Mouse (Mus musculus): ENCODE data around the gene Surf6. TPM values are rescaled to one million over a fixed set of nuclear protein-coding genes. Genes with fewer than 3 reads are reported as not detected.
"Not testable (repeated sequence)": the region's sequence is repeated elsewhere in the genome, so short reads cannot be mapped to it uniquely, and the experiment has no call there.

The Surf6 gene
- polyA plus RNA-seq, 1 experiment from 2014 or later = 19.1 TPM

DNA sequence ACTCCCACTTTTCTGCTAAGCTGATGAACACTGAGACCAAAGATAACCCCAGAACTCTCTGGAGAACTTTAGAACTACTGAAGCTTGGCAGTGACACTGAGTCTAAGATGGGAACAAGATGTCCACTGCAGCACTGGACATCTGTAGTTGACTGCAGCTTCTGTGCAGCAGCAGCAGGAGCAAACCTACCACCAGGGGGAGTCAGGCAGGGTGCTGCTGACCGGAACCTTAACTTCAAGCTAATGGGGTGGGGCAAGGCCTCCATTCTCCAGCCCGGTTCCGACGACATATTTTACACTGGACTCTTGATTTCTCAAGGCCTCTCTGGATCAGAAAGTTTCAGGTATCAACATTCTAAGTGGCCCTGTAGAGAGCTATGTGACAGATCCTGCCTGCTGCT is 4.4 kb upstream of the Surf6 start:
- H3K4me1 ChIP-seq (ENCODE audit: control insufficient read depth, insufficient read depth, low read length) = peaks cover 20% of the 10 kb centered on the region
- H3K27ac ChIP-seq (ENCODE audit: low read depth, low read length) = no peak overlapping the region
- H3K9me3 ChIP-seq (ENCODE audit: control insufficient read depth, low read length) = no peaks in the 10 kb centered on the region
- no peaks in the 10 kb centered on the region for H3K27me3 ChIP-seq (ENCODE audit: control insufficient read depth, insufficient read depth, low read length)
- 66% methylated on average over 4 of the region's 4 CpGs for WGBS
- no peak overlapping the region for H3K4me2 ChIP-seq (ENCODE audit: low read depth, low read length)
- no peak for ATAC-seq (ENCODE audit: low read depth)
- no peak overlapping the region for H3K4me3 ChIP-seq (ENCODE audit: low read depth, low read length)
- H3K36me3 ChIP-seq (ENCODE audit: control insufficient read depth, insufficient read depth, low read length) = peaks cover 26% of the 10 kb centered on the region
- no peak overlapping the region for H3K9ac ChIP-seq (replicated peaks; ENCODE audit: low read depth, low read length)

DNA sequence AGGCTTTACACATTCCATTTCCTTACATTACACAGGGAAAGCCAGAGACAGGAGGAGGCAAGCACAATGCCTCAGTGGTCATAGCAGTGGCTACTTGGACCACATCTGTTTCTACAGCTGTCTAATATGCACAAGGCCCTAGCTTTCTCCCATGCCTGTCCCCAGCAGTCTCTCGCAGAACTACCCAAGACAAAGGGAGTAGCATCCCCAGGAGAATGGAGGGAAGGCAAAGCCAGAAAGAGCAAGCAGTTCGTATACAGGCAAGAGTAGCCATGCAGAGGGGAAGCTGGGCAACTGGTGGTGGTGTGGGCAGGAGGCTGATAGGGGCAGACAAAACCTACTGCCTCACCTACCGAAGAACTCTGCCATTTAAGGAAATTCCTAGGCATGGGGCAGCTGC is 3.8 kb upstream of the Surf6 start:
- Histone ChIP-seq H3K27me3 (ENCODE audit: control insufficient read depth, insufficient read depth, low read length) (no peaks in the 10 kb centered on the region), H3K4me1 (ENCODE audit: control insufficient read depth, insufficient read depth, low read length) (peaks cover 21% of the 10 kb centered on the region), H3K4me2 (ENCODE audit: low read depth, low read length) (no peak overlapping the region), H3K27ac (ENCODE audit: low read depth, low read length) (no peak overlapping the region), H3K36me3 (ENCODE audit: control insufficient read depth, insufficient read depth, low read length) (peaks cover 22% of the 10 kb centered on the region), H3K4me3 (ENCODE audit: low read depth, low read length) (no peak overlapping the region), H3K9ac (replicated peaks; ENCODE audit: low read depth, low read length) (no peak overlapping the region), H3K9me3 (ENCODE audit: control insufficient read depth, low read length) (no peaks in the 10 kb centered on the region)
- ATAC-seq (ENCODE audit: low read depth) = no peak
- 94% methylated on average over 3 of the region's 3 CpGs for WGBS

DNA sequence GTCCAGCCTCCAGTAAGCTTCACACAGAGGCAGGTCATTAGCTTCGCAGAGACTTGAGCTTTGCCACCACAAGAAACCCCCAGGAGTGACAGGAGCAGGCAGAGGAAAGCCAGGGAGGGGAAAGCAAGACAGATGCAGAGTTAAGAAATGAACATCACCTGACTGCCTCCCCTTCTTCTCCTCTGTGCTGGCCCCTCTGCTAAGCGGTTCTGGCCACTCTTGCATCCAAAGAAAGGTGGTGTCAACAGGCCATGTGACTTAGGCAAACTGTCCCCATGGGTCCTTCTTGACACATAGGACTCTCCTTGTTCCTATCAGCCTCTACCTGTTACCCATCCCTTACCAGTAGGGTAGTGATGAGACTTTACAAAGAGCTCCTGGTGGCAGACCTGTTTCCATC is 3.3 kb upstream of the Surf6 start:
- 100% methylated on average over 2 of the region's 2 CpGs for WGBS
- no peak overlapping the region for H3K4me2 ChIP-seq (ENCODE audit: low read depth, low read length)
- H3K9me3 ChIP-seq (ENCODE audit: control insufficient read depth, low read length) = no peaks in the 10 kb centered on the region
- peaks cover 22% of the 10 kb centered on the region for H3K36me3 ChIP-seq (ENCODE audit: control insufficient read depth, insufficient read depth, low read length)
- no peaks in the 10 kb centered on the region for H3K27me3 ChIP-seq (ENCODE audit: control insufficient read depth, insufficient read depth, low read length)
- no peak for ATAC-seq (ENCODE audit: low read depth)
- no peak overlapping the region for H3K27ac ChIP-seq (ENCODE audit: low read depth, low read length)
- no peak overlapping the region for H3K9ac ChIP-seq (replicated peaks; ENCODE audit: low read depth, low read length)
- H3K4me1 ChIP-seq (ENCODE audit: control insufficient read depth, insufficient read depth, low read length) = peaks cover 22% of the 10 kb centered on the region
- H3K4me3 ChIP-seq (ENCODE audit: low read depth, low read length) = no peak overlapping the region

DNA sequence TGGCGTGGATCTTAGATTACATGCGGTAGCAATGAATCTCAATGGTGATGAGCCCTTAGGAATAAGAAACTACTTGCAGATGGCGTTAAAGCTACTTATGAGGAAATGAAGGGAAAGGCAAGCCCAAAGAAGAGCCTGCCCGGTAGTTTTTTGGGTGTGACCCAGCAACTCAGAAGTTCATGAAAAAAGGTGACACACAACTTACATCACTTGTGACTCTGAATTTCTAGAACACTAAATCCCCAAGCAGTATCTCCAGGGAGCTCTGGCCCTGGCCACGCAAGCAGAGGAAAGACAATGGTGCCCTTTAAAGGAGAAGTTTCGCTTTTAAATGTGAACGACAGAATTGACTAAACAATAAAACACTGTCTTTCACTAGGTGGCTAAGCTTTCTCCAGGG is 632 bp upstream of the Surf6 start:
- Histone ChIP-seq H3K9me3 (ENCODE audit: control insufficient read depth, low read length) (no peaks in the 10 kb centered on the region), H3K9ac (replicated peaks; ENCODE audit: low read depth, low read length) (peak overlapping the region; percentile 78), H3K27ac (ENCODE audit: low read depth, low read length) (peak overlapping the region; percentile 63), H3K4me1 (ENCODE audit: control insufficient read depth, insufficient read depth, low read length) (peaks cover 9% of the 10 kb centered on the region), H3K4me3 (ENCODE audit: low read depth, low read length) (peak overlapping the region; percentile 78), H3K4me2 (ENCODE audit: low read depth, low read length) (peak overlapping the region; percentile 51), H3K36me3 (ENCODE audit: control insufficient read depth, insufficient read depth, low read length) (peaks cover 35% of the 10 kb centered on the region), H3K27me3 (ENCODE audit: control insufficient read depth, insufficient read depth, low read length) (no peaks in the 10 kb centered on the region)
- ATAC-seq (ENCODE audit: low read depth) = no peak
- 10% methylated on average over 7 of the region's 7 CpGs for WGBS

DNA sequence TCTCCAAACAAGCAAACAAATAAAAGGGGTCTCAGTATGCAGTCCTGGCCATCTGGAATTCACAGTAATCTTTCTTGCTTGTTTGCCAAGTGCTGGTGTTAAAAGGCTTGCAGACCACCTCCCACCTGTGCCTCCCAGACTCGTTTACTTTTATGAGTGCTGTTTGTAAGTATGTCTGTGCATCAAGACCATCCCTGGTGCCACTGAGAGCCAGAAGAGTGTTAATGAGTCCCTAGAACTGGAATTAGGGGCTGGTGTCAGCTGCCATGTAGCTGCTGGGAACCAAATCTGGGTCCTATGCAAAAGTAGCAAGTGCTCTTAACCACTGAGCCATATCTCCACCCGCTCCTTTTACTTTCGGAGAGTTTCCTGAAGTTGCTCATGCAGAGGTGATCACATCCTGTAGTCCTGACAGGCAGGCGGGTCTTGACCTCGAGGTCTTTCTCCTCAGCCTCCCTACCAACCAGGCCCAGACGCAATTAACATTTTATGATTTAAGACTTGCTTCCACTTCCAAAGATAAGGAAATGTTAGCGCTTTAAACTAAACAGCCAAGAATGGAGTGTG is 762 bp downstream of the Surf6 start:
- peaks cover 9% of the 10 kb centered on the region for H3K4me1 ChIP-seq (ENCODE audit: control insufficient read depth, insufficient read depth, low read length)
- H3K4me2 ChIP-seq (ENCODE audit: low read depth, low read length) = peak overlapping the region; percentile 51
- H3K27ac ChIP-seq (ENCODE audit: low read depth, low read length) = no peak overlapping the region
- peaks cover 37% of the 10 kb centered on the region for H3K36me3 ChIP-seq (ENCODE audit: control insufficient read depth, insufficient read depth, low read length)
- no peak for ATAC-seq (ENCODE audit: low read depth)
- no peaks in the 10 kb centered on the region for H3K9me3 ChIP-seq (ENCODE audit: control insufficient read depth, low read length)
- H3K9ac ChIP-seq (replicated peaks; ENCODE audit: low read depth, low read length) = peak overlapping the region; percentile 78
- peak overlapping the region; percentile 78 for H3K4me3 ChIP-seq (ENCODE audit: low read depth, low read length)
- H3K27me3 ChIP-seq (ENCODE audit: control insufficient read depth, insufficient read depth, low read length) = no peaks in the 10 kb centered on the region
- WGBS = 12% methylated on average over 7 of the region's 7 CpGs

DNA sequence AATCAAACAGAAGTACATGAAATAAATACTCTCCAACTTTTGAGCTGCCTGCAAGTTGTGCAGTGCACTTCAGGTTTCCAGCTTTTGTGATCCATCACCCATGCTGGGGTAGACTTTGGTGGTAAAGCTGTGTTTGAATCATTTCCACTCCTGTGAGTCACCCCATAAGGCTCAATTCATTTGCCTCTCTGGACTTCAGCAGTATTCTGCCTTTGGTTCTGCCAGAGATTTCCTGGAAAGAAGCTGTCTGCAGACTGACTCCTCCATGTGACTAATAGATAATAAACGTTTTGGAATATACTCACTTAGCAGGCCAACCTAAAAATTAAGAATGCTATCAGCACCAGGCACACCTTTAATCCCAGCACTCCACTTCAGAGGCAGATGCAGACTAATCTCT is 1.9 kb downstream of the Surf6 start:
- Histone ChIP-seq H3K4me2 (ENCODE audit: low read depth, low read length) (no peak overlapping the region), H3K27ac (ENCODE audit: low read depth, low read length) (no peak overlapping the region), H3K4me1 (ENCODE audit: control insufficient read depth, insufficient read depth, low read length) (peaks cover 9% of the 10 kb centered on the region), H3K4me3 (ENCODE audit: low read depth, low read length) (no peak overlapping the region), H3K27me3 (ENCODE audit: control insufficient read depth, insufficient read depth, low read length) (no peaks in the 10 kb centered on the region), H3K9ac (replicated peaks; ENCODE audit: low read depth, low read length) (no peak overlapping the region), H3K36me3 (ENCODE audit: control insufficient read depth, insufficient read depth, low read length) (peaks cover 32% of the 10 kb centered on the region), H3K9me3 (ENCODE audit: control insufficient read depth, low read length) (no peaks in the 10 kb centered on the region)
- no peak for ATAC-seq (ENCODE audit: low read depth)
- 85% methylated on average over 1 of the region's 1 CpGs for WGBS

DNA sequence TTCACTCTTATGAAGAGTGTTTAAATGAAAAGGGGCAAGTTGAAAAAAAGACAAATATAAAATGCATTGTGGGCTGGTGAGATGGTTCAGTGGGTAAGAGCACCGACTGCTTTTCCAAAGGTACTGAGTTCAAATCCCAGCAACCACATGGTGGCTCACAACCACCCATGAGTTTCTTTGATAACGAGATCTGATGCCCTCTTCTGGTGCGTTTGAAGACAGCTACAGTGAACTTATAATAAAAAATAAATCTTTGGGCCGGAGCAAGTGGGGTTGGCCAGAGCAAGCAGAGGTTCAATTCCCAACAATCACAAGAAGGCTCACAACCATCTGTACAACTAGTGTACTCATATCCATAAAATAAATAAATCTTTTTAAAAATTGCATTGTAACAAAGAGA is 6.8 kb downstream of the Surf6 start:
- no peaks in the 10 kb centered on the region for H3K4me1 ChIP-seq (ENCODE audit: control insufficient read depth, insufficient read depth, low read length)
- WGBS = 92% methylated on average over 4 of the region's 4 CpGs
- no peak overlapping the region for H3K9ac ChIP-seq (replicated peaks; ENCODE audit: low read depth, low read length)
- no peaks in the 10 kb centered on the region for H3K9me3 ChIP-seq (ENCODE audit: control insufficient read depth, low read length)
- no peak overlapping the region for H3K4me3 ChIP-seq (ENCODE audit: low read depth, low read length)
- H3K4me2 ChIP-seq (ENCODE audit: low read depth, low read length) = no peak overlapping the region
- no peaks in the 10 kb centered on the region for H3K27me3 ChIP-seq (ENCODE audit: control insufficient read depth, insufficient read depth, low read length)
- peaks cover 62% of the 10 kb centered on the region for H3K36me3 ChIP-seq (ENCODE audit: control insufficient read depth, insufficient read depth, low read length)
- H3K27ac ChIP-seq (ENCODE audit: low read depth, low read length) = no peak overlapping the region
- no peak for ATAC-seq (ENCODE audit: low read depth)

DNA sequence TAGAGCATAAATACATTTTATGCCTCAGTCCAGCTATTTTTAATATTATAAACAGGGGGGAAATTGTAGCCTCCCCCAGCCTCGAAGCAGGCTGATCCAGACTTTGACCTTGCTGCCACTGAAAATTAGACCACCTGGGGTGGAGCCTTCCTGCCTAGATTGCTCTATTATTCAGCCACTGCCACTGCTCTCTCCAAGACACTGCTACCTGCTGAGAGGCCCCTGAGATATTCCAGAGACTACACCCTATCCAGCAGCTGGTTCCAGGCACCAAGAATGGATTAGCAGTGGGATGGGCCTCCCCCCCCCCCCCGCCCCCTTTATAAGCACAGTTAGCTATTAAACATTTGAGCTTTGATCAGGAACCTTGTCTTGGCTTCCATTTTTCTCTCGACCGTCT is 16.5 kb downstream of the Surf6 start:
- H3K27ac ChIP-seq (ENCODE audit: low read depth, low read length); H3K4me2 ChIP-seq (ENCODE audit: low read depth, low read length); ATAC-seq (ENCODE audit: low read depth); H3K9ac ChIP-seq (replicated peaks; ENCODE audit: low read depth, low read length); H3K27me3 ChIP-seq (ENCODE audit: control insufficient read depth, insufficient read depth, low read length); H3K4me3 ChIP-seq (ENCODE audit: low read depth, low read length); H3K9me3 ChIP-seq (ENCODE audit: control insufficient read depth, low read length); H3K4me1 ChIP-seq (ENCODE audit: control insufficient read depth, insufficient read depth, low read length): not testable (repeated sequence)
- H3K36me3 ChIP-seq (ENCODE audit: control insufficient read depth, insufficient read depth, low read length) = peaks cover 16% of the 10 kb centered on the region; the same call in 1 of the 2 replicates
- WGBS = 62% methylated on average over 4 of the region's 4 CpGs

DNA sequence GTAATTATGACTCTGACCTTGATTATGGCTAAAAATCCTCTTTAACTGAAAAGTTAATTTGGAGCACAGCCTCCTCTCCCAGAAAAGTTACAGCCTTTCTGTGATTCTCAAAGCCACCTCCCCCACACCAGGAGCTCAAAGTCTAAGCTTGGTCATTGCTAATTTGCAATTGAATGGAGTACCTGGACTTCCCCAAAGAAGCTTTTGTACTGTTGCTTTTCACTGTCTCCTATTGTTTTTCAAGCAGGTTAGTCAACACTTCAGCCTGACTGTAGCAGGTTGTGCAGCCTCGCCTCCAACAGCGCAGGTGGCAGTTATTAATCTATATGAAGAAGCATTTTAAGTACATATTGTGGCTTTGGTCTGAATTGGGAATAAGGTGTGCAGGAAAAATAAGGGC is 17.1 kb downstream of the Surf6 start:
- H3K4me1 ChIP-seq (ENCODE audit: control insufficient read depth, insufficient read depth, low read length); ATAC-seq (ENCODE audit: low read depth); H3K4me3 ChIP-seq (ENCODE audit: low read depth, low read length); H3K4me2 ChIP-seq (ENCODE audit: low read depth, low read length); H3K27ac ChIP-seq (ENCODE audit: low read depth, low read length); H3K27me3 ChIP-seq (ENCODE audit: control insufficient read depth, insufficient read depth, low read length); H3K9me3 ChIP-seq (ENCODE audit: control insufficient read depth, low read length); H3K9ac ChIP-seq (replicated peaks; ENCODE audit: low read depth, low read length): not testable (repeated sequence)
- 78% methylated on average over 2 of the region's 2 CpGs for WGBS
- H3K36me3 ChIP-seq (ENCODE audit: control insufficient read depth, insufficient read depth, low read length) = peaks cover 12% of the 10 kb centered on the region; the same call in 1 of the 2 replicates
